Mouse (Mus musculus) limb, embryonic 11.5 days (tissue): ENCODE data around the gene Thoc5. TPM values are rescaled to one million over a fixed set of nuclear protein-coding genes. Genes with fewer than 3 reads are reported as not detected.

ENCODE experiments used
- ATAC-seq: fragments of 200-750 bp; cut with Nextera tagmentation; 2 replicates; pipeline ENCODE4 v1.8.0; 2017; ENCODE audit warnings: low read depth; ENCODE audit not compliant: insufficient number of reproducible peaks, low FRiP score, low TSS enrichment
- DNase-seq: peaks from one replicate; pipeline ENCODE4 v3.0.0-alpha.2; 2015; ENCODE audit warnings: low spot score
- H3K27ac ChIP-seq: fragments of 300-500 bp; sonication (generic); replicated peaks from 2 replicates; pipeline ENCODE4 v1.5.1; 2014; ENCODE audit warnings: low read depth, mild to moderate bottlenecking, low read length
- H3K27me3 ChIP-seq: fragments of 300-500 bp; sonication (generic); 2 replicates; pipeline ENCODE4 v1.6.1; 2014; ENCODE audit warnings: mild to moderate bottlenecking, low read length, mixed read lengths; ENCODE audit not compliant: control insufficient read depth, insufficient read depth
- H3K36me3 ChIP-seq: fragments of 300-500 bp; sonication (generic); 2 replicates; pipeline ENCODE4 v1.6.1; 2014; ENCODE audit warnings: mild to moderate bottlenecking, low read length, moderate library complexity, mixed read lengths; ENCODE audit not compliant: control insufficient read depth, insufficient read depth
- H3K4me1 ChIP-seq: fragments of 300-500 bp; sonication (generic); 2 replicates; pipeline ENCODE4 v1.6.1; 2014; ENCODE audit warnings: low read length, mixed read lengths; ENCODE audit not compliant: control insufficient read depth, insufficient read depth
- H3K4me2 ChIP-seq: fragments of 300-500 bp; sonication (generic); 2 replicates; pipeline ENCODE4 v1.6.1; 2014; ENCODE audit warnings: low read depth, mild to moderate bottlenecking, moderate library complexity; ENCODE audit not compliant: severe bottlenecking
- H3K4me3 ChIP-seq: fragments of 300-500 bp; sonication (generic); 2 replicates; pipeline ENCODE4 v1.5.1; 2014; ENCODE audit warnings: low read depth, low read length
- H3K9ac ChIP-seq: fragments of 300-500 bp; sonication (generic); 2 replicates; pipeline ENCODE4 v1.6.1; 2014; ENCODE audit warnings: mild to moderate bottlenecking, low read length
- H3K9me3 ChIP-seq: fragments of 300-500 bp; sonication (generic); 2 replicates; pipeline ENCODE4 v1.6.1; 2016; ENCODE audit warnings: low read length; ENCODE audit not compliant: control insufficient read depth
- WGBS: fragments of 180-500 bp; shearing (Covaris S2); extraction: QIAGEN DNeasy Blood & Tissue Kit; methylation state at CpG from one replicate; pipeline ENCODE4 v1.1.7; 2014; 5-methylcytosine and 5-hydroxymethylcytosine counted together
- microRNA-seq: library from miRNA; unstranded; fragments of <30 nt; microRNA quantifications from one replicate; pipeline ENCODE4, GENCODE M21; 2016
- polyA plus RNA-seq: library from polyadenylated mRNA; unstranded; fragments of >200 nt; fragmentation: Nextera tagmentation; extraction: Ambion mirVana; gene quantifications from 2 replicates; pipeline ENCODE4 v1.2.1, GENCODE M21; 2014

The Thoc5 gene
- polyA plus RNA-seq, 1 experiment from 2014 or later = 50.6 TPM

DNA sequence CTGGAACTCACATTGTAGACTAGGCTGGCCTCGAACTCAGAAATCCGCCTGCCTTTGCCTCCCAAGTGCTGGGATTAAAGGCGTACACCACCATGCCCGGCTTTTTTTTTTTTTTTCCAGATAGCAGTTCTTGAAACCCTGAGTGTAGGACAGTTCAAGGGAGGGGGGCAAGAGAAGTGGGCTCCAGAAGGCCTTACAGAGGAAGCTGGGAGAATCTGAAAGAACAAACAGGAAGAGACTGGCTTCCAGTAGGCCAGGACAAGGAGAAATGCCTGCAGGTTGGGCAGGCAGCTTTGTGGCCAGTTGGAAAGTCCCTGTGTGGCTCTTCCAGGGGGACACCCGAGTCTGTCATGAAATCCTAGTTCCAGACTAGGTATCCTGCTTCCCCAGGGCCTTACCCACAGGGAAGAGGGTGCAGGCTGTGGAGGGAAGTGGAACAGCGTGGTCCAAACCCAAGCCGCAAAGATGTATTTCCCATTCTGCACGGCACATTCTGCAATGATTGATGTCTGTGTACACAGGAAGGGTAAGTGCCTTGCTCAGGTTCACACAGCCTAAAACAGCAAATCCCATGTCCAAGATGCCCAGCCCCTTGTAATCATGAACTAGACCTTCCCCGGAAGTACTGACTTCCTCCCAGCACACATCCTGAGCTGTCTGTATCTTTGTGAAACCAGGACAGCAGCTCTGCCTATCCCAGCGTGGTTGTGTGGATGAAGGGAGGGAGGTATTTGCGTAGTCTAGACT, 79.4 kb downstream of the Thoc5 start:
- Histone ChIP-seq H3K4me1 (no peaks in the 10 kb centered on the region), H3K27me3 (peaks cover 23% of the 10 kb centered on the region), H3K36me3 (no peaks in the 10 kb centered on the region), H3K4me2 (no peak overlapping the region), H3K27ac (no peak overlapping the region), H3K4me3 (no peak overlapping the region), H3K9ac (no peak overlapping the region), H3K9me3 (no peaks in the 10 kb centered on the region)
- ATAC-seq = no peak
- DNase-seq = no peak
- WGBS = 81% methylated on average over 11 of the region's 11 CpGs

DNA sequence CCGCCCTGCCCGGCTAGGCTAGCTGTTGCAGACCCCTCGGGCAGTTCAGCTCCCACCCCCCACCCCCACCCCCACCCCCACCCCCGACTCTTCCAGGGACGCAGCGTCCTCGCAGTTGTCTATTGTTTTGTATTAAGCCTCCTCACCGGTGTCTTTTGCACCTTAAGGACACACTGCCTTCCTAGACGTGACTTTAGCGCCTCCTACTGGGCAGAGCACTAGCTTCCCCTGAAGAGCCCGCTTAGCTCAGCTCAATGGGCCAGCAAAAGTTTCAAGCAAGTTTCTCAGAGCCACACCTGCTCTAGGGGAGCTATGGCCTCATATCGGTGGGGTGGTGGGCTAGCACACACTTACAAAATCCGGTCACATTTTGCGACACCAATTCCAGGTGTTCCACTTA, 80.5 kb downstream of the Thoc5 start:
- Histone ChIP-seq H3K36me3 (no peaks in the 10 kb centered on the region), H3K9ac (no peak overlapping the region), H3K9me3 (no peaks in the 10 kb centered on the region), H3K4me2 (no peak overlapping the region), H3K27ac (no peak overlapping the region), H3K4me1 (no peaks in the 10 kb centered on the region), H3K27me3 (peaks cover 23% of the 10 kb centered on the region), H3K4me3 (no peak overlapping the region)
- DNase-seq (peak; percentile 80), ATAC-seq (no peak)
- WGBS = 6% methylated on average over 14 of the region's 14 CpGs

Small RNA genes within 50 kb of the gene (microRNA-seq; reads per million reads assigned to microRNA genes)
- gene Mir6918 = 0.92 reads per million

Other genes with a start within 250 kb of the Thoc5 start
- 639 and 641 TPM in 2 replicates for gene Uqcr10, start 191.0 kb upstream of the Thoc5 start, polyA plus RNA-seq
- 77.1 and 78.9 TPM in 2 replicates for gene Zmat5, start 190.6 kb upstream of the Thoc5 start, polyA plus RNA-seq
- 0.07 and 0.19 TPM in 2 replicates for gene Cabp7, start 148.5 kb upstream of the Thoc5 start, polyA plus RNA-seq
- 47.6 and 51.2 TPM in 2 replicates for gene Nf2, start 45.8 kb upstream of the Thoc5 start, polyA plus RNA-seq
- gene Nipsnap1, start 21.4 kb upstream of the Thoc5 start, polyA plus RNA-seq = 76.8 and 80.2 TPM in 2 replicates
- 0.08 TPM in 1 of 2 replicates, not detected in the other for gene Nefh, start 52.7 kb downstream of the Thoc5 start, polyA plus RNA-seq
- gene Ap1b1, start 91.5 kb downstream of the Thoc5 start, polyA plus RNA-seq = 48.9 and 52.2 TPM in 2 replicates
- gene Rasl10a, start 162.8 kb downstream of the Thoc5 start, polyA plus RNA-seq = 0.84 and 0.91 TPM in 2 replicates
- gene Gas2l1, start 170.0 kb downstream of the Thoc5 start, polyA plus RNA-seq = 30.3 and 34.2 TPM in 2 replicates
- 19.3 and 20.5 TPM in 2 replicates for gene Rhbdd3, start 203.6 kb downstream of the Thoc5 start, polyA plus RNA-seq
- 497 and 511 TPM in 2 replicates for gene Ewsr1, start 203.9 kb downstream of the Thoc5 start, polyA plus RNA-seq